ENCODE assay signal across 18 mouse cellular contexts in genomic region chr17:57267556-57268126, GRCm38 (mm10). TPM values are rescaled to one million over a fixed set of nuclear protein-coding genes. Genes with fewer than 3 reads are reported as not detected.
A peak's percentile ranks its signal among the peaks of the same experiment; 100 is the strongest.
DNase-seq lines count a peak whose midpoint lies in the region; ATAC-seq lines count a peak whose summit lies in the region.
"Had no signal": no experiment of that assay in that cellular context is flagged by ENCODE, and none has a peak within 500 bp of the region (broad histone marks: within the 10 kb centered on the region; RNA-seq: fewer than 3 reads in every experiment).

No protein-coding gene starts in this region.

- no peak overlapping the region for H3K4me2 ChIP-seq in heart, embryonic 11.5 days
- H3K4me2 ChIP-seq: heart, embryonic 13.5 days; hindbrain, embryonic 14.5 days; intestine, embryonic 15.5 days; liver, embryonic 11.5 days; lung, embryonic 15.5 days had no signal

- no peak overlapping the region for H3K9ac ChIP-seq in heart, embryonic 11.5 days (ENCODE audit: low read depth, low read length)
- H3K9ac ChIP-seq: forebrain, postnatal 0 days; heart, embryonic 13.5 days; hindbrain, embryonic 14.5 days; intestine, embryonic 15.5 days; lung, embryonic 15.5 days had no signal

- DNase-seq in adrenal gland, postnatal 14 days: peak; percentile 37
- no peak for DNase-seq in adrenal gland, adult 8-10 months
- DNase-seq in heart, adult 8-10 months (ENCODE audit: low spot score): peak; percentile 53
- DNase-seq in 3T3-L1 (ENCODE audit: low read depth, low spot score): peak; percentile 81
- peak; percentile 48 to 71 for DNase-seq in gastrocnemius, postnatal 36 days
- DNase-seq in hindbrain, embryonic 10.5 days (ENCODE audit: low spot score): no peak
- no peak for DNase-seq in layer of hippocampus, adult 11-12 months (ENCODE audit: low spot score)
- DNase-seq: cerebellum, adult 8-10 months; forebrain, postnatal 0 days had no signal

- H3K27ac ChIP-seq in heart, embryonic 11.5 days (ENCODE audit: low read depth, low read length): no peak overlapping the region
- no peak overlapping the region for H3K27ac ChIP-seq in hindbrain, embryonic 10.5 days
- H3K27ac ChIP-seq: heart, embryonic 13.5 days; hindbrain, embryonic 14.5 days; intestine, embryonic 15.5 days; kidney, postnatal 0 days; limb, embryonic 10.5 days; lung, embryonic 15.5 days had no signal

- no peaks in the 10 kb centered on the region for H3K27me3 ChIP-seq in heart, embryonic 11.5 days (ENCODE audit: control insufficient read depth, insufficient read depth, low read length)
- peaks cover 10% of the 10 kb centered on the region; the same call in 1 of the 2 replicates for H3K27me3 ChIP-seq in hindbrain, embryonic 10.5 days (ENCODE audit: insufficient read depth, poor library complexity, severe bottlenecking)
- H3K27me3 ChIP-seq: intestine, embryonic 15.5 days; lung, embryonic 15.5 days had no signal

- intact Hi-C loops in gastrocnemius, postnatal 36 days (cut with DNase I): no loop called here

- WGBS in heart, embryonic 11.5 days (ENCODE audit: insufficient replicate concordance): 86% methylated on average over 6 of the region's 6 CpGs
- 89% methylated on average over 6 of the region's 6 CpGs for WGBS in hindbrain, embryonic 10.5 days

- no peak for ATAC-seq in heart, embryonic 11.5 days (replicated peaks; ENCODE audit: insufficient number of reproducible peaks, low FRiP score, low TSS enrichment)
- ATAC-seq: forebrain, postnatal 0 days; intestine, embryonic 15.5 days; midbrain, embryonic 16.5 days had no signal

- peaks cover 7% of the 10 kb centered on the region for H3K36me3 ChIP-seq in heart, embryonic 11.5 days (ENCODE audit: control insufficient read depth, insufficient read depth, low read length)
- H3K36me3 ChIP-seq in hindbrain, embryonic 10.5 days: peaks cover 19% of the 10 kb centered on the region

- no peaks in the 10 kb centered on the region for H3K9me3 ChIP-seq in heart, embryonic 11.5 days (replicated peaks; ENCODE audit: control insufficient read depth, low read length)
- H3K9me3 ChIP-seq in hindbrain, embryonic 10.5 days: no peaks in the 10 kb centered on the region
- H3K9me3 ChIP-seq: heart, embryonic 13.5 days; intestine, embryonic 15.5 days; limb, embryonic 10.5 days; lung, embryonic 15.5 days had no signal

- H3K4me1 ChIP-seq in heart, embryonic 11.5 days (ENCODE audit: control insufficient read depth, insufficient read depth, low read length): 0 out of 2 replicates have a peak, but pooled peaks cover 3% of the 10 kb centered on the region
- H3K4me1 ChIP-seq in hindbrain, embryonic 10.5 days (replicated peaks): peaks cover 10% of the 10 kb centered on the region

- H3K4me3 ChIP-seq in heart, embryonic 11.5 days (ENCODE audit: low read depth, low read length): no peak overlapping the region
- no peak overlapping the region for H3K4me3 ChIP-seq in hindbrain, embryonic 10.5 days
- H3K4me3 ChIP-seq: heart, embryonic 13.5 days; intestine, embryonic 15.5 days; limb, embryonic 10.5 days; lung, embryonic 15.5 days had no signal

RNA-seq across cellular contexts. Expression of gene Vav1, which starts 11.3 kb away (rescaled TPM):
- total RNA-seq in adrenal gland, postnatal 14 days (2021): 2.8 and 9.7 TPM in 2 replicates
- 1 to 10 TPM; 3.0 to 6.2 (median 4.1) TPM for total RNA-seq in adrenal gland, adult 8-10 months (2022)
- total RNA-seq in heart, adult 8-10 months (2022): 1 to 10 TPM; 1.1 to 1.9 (median 1.4) TPM
- polyA plus RNA-seq in heart, embryonic 11.5 days (2014; fragmentation: Nextera tagmentation; extraction: Ambion mirVana): 1.7 and 2.2 TPM in 2 replicates
- 1 to 10 TPM in 1 of 2 experiments, under 1 TPM in 1; 0.54 to 1.4 TPM for total RNA-seq in gastrocnemius, postnatal 36 days (2021)
- 2.0 and 2.2 TPM in 2 replicates for polyA plus RNA-seq in hindbrain, embryonic 10.5 days (2016; fragmentation: Nextera tagmentation; extraction: Ambion mirVana)

RNA-seq across cellular contexts. Expression of gene Trip10, which starts 18.4 kb away (rescaled TPM):
- total RNA-seq in adrenal gland, postnatal 14 days (2021): 38.5 and 45.1 TPM in 2 replicates
- total RNA-seq in adrenal gland, adult 8-10 months (2022): 10 to 100 TPM; 57.1 to 89.6 (median 72.8) TPM
- total RNA-seq in heart, adult 8-10 months (2022): 100 to 1,000 TPM; 117 to 154 (median 134) TPM
- 35.1 and 36.9 TPM in 2 replicates for polyA plus RNA-seq in heart, embryonic 11.5 days (2014; fragmentation: Nextera tagmentation; extraction: Ambion mirVana)
- 100 to 1,000 TPM; 142 to 152 TPM for total RNA-seq in gastrocnemius, postnatal 36 days (2021)
- 28.1 and 37.9 TPM in 2 replicates for polyA plus RNA-seq in hindbrain, embryonic 10.5 days (2016; fragmentation: Nextera tagmentation; extraction: Ambion mirVana)

RNA-seq across cellular contexts. Expression of gene Gpr108, which starts 19.4 kb away (rescaled TPM):
- 54.2 and 56.4 TPM in 2 replicates for total RNA-seq in adrenal gland, postnatal 14 days (2021)
- 100 to 1,000 TPM in 3 of 4 experiments, 10 to 100 TPM in 1; 98.6 to 107 (median 102) TPM for total RNA-seq in adrenal gland, adult 8-10 months (2022)
- total RNA-seq in heart, adult 8-10 months (2022): 10 to 100 TPM; 29.1 to 35.0 (median 31.0) TPM
- 24.0 and 24.7 TPM in 2 replicates for polyA plus RNA-seq in heart, embryonic 11.5 days (2014; fragmentation: Nextera tagmentation; extraction: Ambion mirVana)
- total RNA-seq in gastrocnemius, postnatal 36 days (2021): 10 to 100 TPM; 20.5 to 22.6 TPM
- 24.3 and 25.4 TPM in 2 replicates for polyA plus RNA-seq in hindbrain, embryonic 10.5 days (2016; fragmentation: Nextera tagmentation; extraction: Ambion mirVana)

RNA-seq across cellular contexts. Expression of gene C3, which starts 39.7 kb away (rescaled TPM):
- total RNA-seq in adrenal gland, postnatal 14 days (2021): 181 and 603 TPM in 2 replicates
- total RNA-seq in adrenal gland, adult 8-10 months (2022): 1,000 to 10,000 TPM in 1 of 4 experiments, 100 to 1,000 TPM in 1, 10 to 100 TPM in 2; 36.4 to 1,135 (median 245) TPM
- 100 to 1,000 TPM in 2 of 4 experiments, 10 to 100 TPM in 2; 65.8 to 155 (median 120) TPM for total RNA-seq in heart, adult 8-10 months (2022)
- 1.3 and 1.6 TPM in 2 replicates for polyA plus RNA-seq in heart, embryonic 11.5 days (2014; fragmentation: Nextera tagmentation; extraction: Ambion mirVana)
- total RNA-seq in gastrocnemius, postnatal 36 days (2021): 10 to 100 TPM; 11.8 TPM
- polyA plus RNA-seq in hindbrain, embryonic 10.5 days (2016; fragmentation: Nextera tagmentation; extraction: Ambion mirVana): 0.09 and 0.12 TPM in 2 replicates

Comparison
In these comparisons a context has a peak if more than half of its experiments do, and no peak if none do; other contexts are left out.
1. DNase-seq: peak in adrenal gland, postnatal 14 days (single experiment), heart, adult 8-10 months (single experiment), 3T3-L1 (single experiment) and gastrocnemius, postnatal 36 days (2 of 2); none in adrenal gland, adult 8-10 months (single experiment), hindbrain, embryonic 10.5 days (single experiment) and layer of hippocampus, adult 11-12 months (single experiment).